ENCODE assay signal across 23 mouse cellular contexts in the genomic region with DNA sequence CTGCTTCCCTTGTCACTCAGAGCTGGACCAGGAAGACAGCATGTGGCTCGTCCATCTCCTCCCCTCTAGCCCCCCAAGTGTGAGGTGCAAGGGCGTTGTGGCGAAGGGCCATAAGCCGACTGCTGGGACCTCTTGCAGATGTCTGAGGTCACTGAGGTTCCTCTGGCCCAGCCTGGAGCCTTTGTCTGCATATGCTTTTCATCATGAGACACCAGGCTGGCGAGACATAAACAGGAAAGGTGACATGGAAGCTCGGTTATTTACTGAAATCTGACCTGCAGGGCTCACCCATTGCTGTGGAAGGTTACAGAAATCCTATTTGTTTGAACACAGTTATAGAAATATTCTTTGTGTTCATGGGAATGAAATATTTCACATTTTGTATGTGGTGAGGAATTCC. TPM values are rescaled to one million over a fixed set of nuclear protein-coding genes. Genes with fewer than 3 reads are reported as not detected.
DNase-seq lines count a peak whose midpoint lies in the region; ATAC-seq lines count a peak whose summit lies in the region.
"Had no signal": no experiment of that assay in that cellular context is flagged by ENCODE, and none has a peak within 500 bp of the region (broad histone marks: within the 10 kb centered on the region; RNA-seq: fewer than 3 reads in every experiment).

No protein-coding gene starts in this region.

- no peaks in the 10 kb centered on the region for H3K9me3 ChIP-seq in hindbrain, embryonic 10.5 days
- H3K9me3 ChIP-seq in hindbrain, embryonic 12.5 days (replicated peaks) = no peaks in the 10 kb centered on the region
- no peaks in the 10 kb centered on the region for H3K9me3 ChIP-seq in midbrain, embryonic 11.5 days (ENCODE audit: control insufficient read depth, low read length)
- H3K9me3 ChIP-seq: forebrain, embryonic 12.5 days; hindbrain, embryonic 15.5 days; limb, embryonic 13.5 days; liver, embryonic 13.5 days; midbrain, embryonic 12.5 days had no signal

- DNase-seq in hindbrain, embryonic 10.5 days (ENCODE audit: low spot score) = peak; percentile 35
- peak; percentile 56 for DNase-seq in embryo, embryonic 11 days
- DNase-seq in forelimb bud, embryonic 11.5 days (ENCODE audit: low read depth, low spot score) = peak; percentile 48
- DNase-seq in lung, postnatal 10 days = peak; percentile 79
- DNase-seq in gastrocnemius, postnatal 25 days = no peak
- no peak for DNase-seq in frontal cortex, adult 2 months (ENCODE audit: extremely low spot score in 1 of 2, low spot score in 1 of 2)
- DNase-seq in midbrain, embryonic 11.5 days (ENCODE audit: low spot score, missing footprints) = no peak
- DNase-seq: adrenal gland, postnatal 25 days; cerebellum, adult 9-11 months; gastrocnemius, adult 2 months; kidney, adult 8-10 months; kidney, postnatal 25 days; layer of hippocampus, postnatal 36 days; liver, embryonic 13.5 days; right cerebral cortex, postnatal 25 days; spleen, adult 18-20 months had no signal

- no peaks in the 10 kb centered on the region for H3K36me3 ChIP-seq in hindbrain, embryonic 10.5 days
- no peaks in the 10 kb centered on the region for H3K36me3 ChIP-seq in hindbrain, embryonic 12.5 days
- H3K36me3 ChIP-seq in midbrain, embryonic 11.5 days (ENCODE audit: control insufficient read depth, insufficient read depth, low read length) = no peaks in the 10 kb centered on the region
- H3K36me3 ChIP-seq: forebrain, embryonic 12.5 days; hindbrain, embryonic 15.5 days; limb, embryonic 13.5 days; liver, embryonic 13.5 days; midbrain, embryonic 12.5 days had no signal

- WGBS in hindbrain, embryonic 10.5 days = 47% methylated on average over 6 of the region's 6 CpGs
- WGBS in hindbrain, embryonic 12.5 days = 57% methylated on average over 6 of the region's 6 CpGs
- WGBS in midbrain, embryonic 11.5 days = 66% methylated on average over 6 of the region's 6 CpGs

- H3K27ac ChIP-seq in hindbrain, embryonic 10.5 days = peak overlapping the region; percentile 59
- no peak overlapping the region for H3K27ac ChIP-seq in hindbrain, embryonic 12.5 days
- H3K27ac ChIP-seq in midbrain, embryonic 11.5 days (ENCODE audit: low read depth, low read length) = no peak overlapping the region
- H3K27ac ChIP-seq: forebrain, embryonic 12.5 days; gastrocnemius, adult 2 months; hindbrain, embryonic 15.5 days; layer of hippocampus, adult 2 months; limb, embryonic 13.5 days; liver, embryonic 13.5 days; midbrain, embryonic 12.5 days had no signal

- no peak overlapping the region for H3K9ac ChIP-seq in hindbrain, embryonic 12.5 days
- H3K9ac ChIP-seq in midbrain, embryonic 11.5 days (ENCODE audit: low read length) = no peak overlapping the region
- H3K9ac ChIP-seq: forebrain, embryonic 12.5 days; hindbrain, embryonic 15.5 days; limb, embryonic 13.5 days; liver, embryonic 13.5 days; midbrain, embryonic 12.5 days had no signal

- no peak for ATAC-seq in hindbrain, embryonic 12.5 days (ENCODE audit: low FRiP score)
- no peak for ATAC-seq in midbrain, embryonic 11.5 days (ENCODE audit: low FRiP score)

- H3K4me2 ChIP-seq in hindbrain, embryonic 12.5 days (replicated peaks) = no peak overlapping the region
- H3K4me2 ChIP-seq in midbrain, embryonic 11.5 days = no peak overlapping the region
- H3K4me2 ChIP-seq: forebrain, embryonic 12.5 days; hindbrain, embryonic 15.5 days; limb, embryonic 13.5 days; liver, embryonic 13.5 days; midbrain, embryonic 12.5 days had no signal

- peaks cover 21% of the 10 kb centered on the region for H3K4me1 ChIP-seq in hindbrain, embryonic 10.5 days (replicated peaks)
- H3K4me1 ChIP-seq in hindbrain, embryonic 12.5 days = peaks cover 4% of the 10 kb centered on the region; the same call in 1 of the 2 replicates
- H3K4me1 ChIP-seq in midbrain, embryonic 11.5 days (ENCODE audit: control insufficient read depth, insufficient read depth, low read length) = no peaks in the 10 kb centered on the region
- H3K4me1 ChIP-seq: hindbrain, embryonic 15.5 days; liver, embryonic 13.5 days; midbrain, embryonic 12.5 days had no signal

- H3K27me3 ChIP-seq in hindbrain, embryonic 10.5 days (ENCODE audit: insufficient read depth, poor library complexity, severe bottlenecking) = no peaks in the 10 kb centered on the region
- H3K27me3 ChIP-seq in hindbrain, embryonic 12.5 days = no peaks in the 10 kb centered on the region; the same call in 1 of the 2 replicates
- H3K27me3 ChIP-seq in midbrain, embryonic 11.5 days (ENCODE audit: control insufficient read depth, insufficient read depth, low read length) = no peaks in the 10 kb centered on the region
- H3K27me3 ChIP-seq: forebrain, embryonic 12.5 days; hindbrain, embryonic 15.5 days; limb, embryonic 13.5 days; liver, embryonic 13.5 days; midbrain, embryonic 12.5 days had no signal

- no peak overlapping the region for H3K4me3 ChIP-seq in hindbrain, embryonic 10.5 days
- no peak overlapping the region for H3K4me3 ChIP-seq in hindbrain, embryonic 12.5 days
- no peak overlapping the region for H3K4me3 ChIP-seq in midbrain, embryonic 11.5 days (ENCODE audit: low read depth, low read length)
- H3K4me3 ChIP-seq: forebrain, embryonic 12.5 days; gastrocnemius, adult 2 months; hindbrain, embryonic 15.5 days; layer of hippocampus, adult 2 months; limb, embryonic 13.5 days; liver, embryonic 13.5 days; midbrain, embryonic 12.5 days had no signal

RNA-seq across cellular contexts. Expression of a gene that starts 24.0 kb away (rescaled TPM):
- polyA plus RNA-seq in hindbrain, embryonic 10.5 days (2016; fragmentation: Nextera tagmentation; extraction: Ambion mirVana) = 287 and 400 TPM in 2 replicates
- 592 and 600 TPM in 2 replicates for polyA plus RNA-seq in hindbrain, embryonic 12.5 days (2016; fragmentation: Nextera tagmentation; extraction: Ambion mirVana)
- total RNA-seq in gastrocnemius, postnatal 25 days (2021) = 1 to 10 TPM; 4.2 to 6.2 TPM
- 1,035 and 1,066 TPM in 2 replicates for polyA plus RNA-seq in frontal cortex, adult 2 months (2012; rRNA removed)
- 473 and 474 TPM in 2 replicates for polyA plus RNA-seq in midbrain, embryonic 11.5 days (2014; fragmentation: Nextera tagmentation; extraction: Ambion mirVana)

RNA-seq across cellular contexts. Expression of a gene that starts 45.7 kb away (rescaled TPM):
- 49.0 and 49.2 TPM in 2 replicates for polyA plus RNA-seq in hindbrain, embryonic 10.5 days (2016; fragmentation: Nextera tagmentation; extraction: Ambion mirVana)
- polyA plus RNA-seq in hindbrain, embryonic 12.5 days (2016; fragmentation: Nextera tagmentation; extraction: Ambion mirVana) = 64.0 and 64.9 TPM in 2 replicates
- 100 to 1,000 TPM in 1 of 2 experiments, 10 to 100 TPM in 1; 94.9 to 110 TPM for total RNA-seq in gastrocnemius, postnatal 25 days (2021)
- polyA plus RNA-seq in frontal cortex, adult 2 months (2012; rRNA removed) = 75.4 and 83.3 TPM in 2 replicates
- polyA plus RNA-seq in midbrain, embryonic 11.5 days (2014; fragmentation: Nextera tagmentation; extraction: Ambion mirVana) = 50.0 and 50.5 TPM in 2 replicates
- total RNA-seq: granulocyte monocyte progenitor cell, adult 5-6 weeks had no signal

Comparison
In these comparisons a context has a peak if more than half of its experiments do, and no peak if none do; other contexts are left out.
1. DNase-seq: peak in hindbrain, embryonic 10.5 days (single experiment), embryo, embryonic 11 days (single experiment), forelimb bud, embryonic 11.5 days (single experiment) and lung, postnatal 10 days (single experiment); none in gastrocnemius, postnatal 25 days (single experiment), frontal cortex, adult 2 months (0 of 2) and midbrain, embryonic 11.5 days (single experiment).